Mouse (Mus musculus): Measurements from ENCODE around the gene Vmn2r3. TPM values are rescaled to one million over a fixed set of nuclear protein-coding genes. Genes with fewer than 3 reads are reported as not detected.
"Not testable (repeated sequence)": the region's sequence is repeated elsewhere in the genome, so short reads cannot be mapped to it uniquely, and the experiment has no call there.

Gene Vmn2r3
- not detected for polyA plus RNA-seq (2017; shearing (Covaris generic))

GRCm38 (mm10) chr3:64289609-64290008 lies at the start of gene Vmn2r3:
Gene Vmn2r3, minus strand, starts transcription at chr3:64289709.
- no peak for ATAC-seq

- ATAC-seq = no peak
Observed at GRCm38 (mm10) chr3:64332548-64332947, 43.0 kb upstream of the Vmn2r3 start.

- ATAC-seq = no peak
Observed at GRCm38 (mm10) chr3:64321824-64322223, 32.3 kb upstream of the Vmn2r3 start.

DNA sequence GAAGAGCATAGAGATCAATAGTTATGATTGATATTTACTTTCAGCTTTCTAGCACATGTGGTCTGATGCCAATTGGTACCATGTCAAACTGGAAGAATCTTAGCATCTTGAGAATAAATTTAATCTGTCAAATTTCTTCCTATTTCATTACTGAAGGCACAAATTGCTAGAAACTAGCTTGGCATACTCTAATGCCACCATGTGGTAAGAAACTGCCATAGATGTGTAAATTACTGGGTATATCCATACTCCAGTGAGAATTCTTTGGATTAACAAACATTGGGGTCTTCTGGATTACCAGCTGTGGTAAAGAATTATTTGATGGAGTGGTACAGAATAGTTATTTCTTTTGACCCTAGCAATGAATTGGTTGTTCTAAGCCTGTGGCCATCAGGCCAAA lies 17.3 kb upstream of the Vmn2r3 start:
- ATAC-seq = no peak

DNA sequence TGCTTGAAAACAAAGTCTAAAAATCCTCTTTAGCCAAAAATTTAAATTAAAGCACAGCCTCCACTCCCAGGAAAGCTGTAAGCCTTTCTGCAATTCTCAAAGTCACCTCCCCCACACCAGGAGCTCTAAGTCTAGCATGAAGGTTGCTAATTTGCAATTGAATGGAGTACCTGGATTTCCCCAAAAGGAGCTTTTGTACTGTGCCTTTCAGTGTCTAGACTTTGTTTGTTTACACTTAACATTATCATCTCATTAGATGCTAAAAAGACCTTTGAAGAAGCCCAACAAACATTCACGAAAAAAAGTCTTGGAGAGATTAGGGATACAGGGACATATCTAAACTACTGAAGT lies 23.8 kb downstream of the Vmn2r3 start:
- no peak for ATAC-seq

- not testable (repeated sequence) for ATAC-seq
Observed at GRCm38 (mm10) chr3:64265056-64265761, 24.3 kb downstream of the Vmn2r3 start.

- ATAC-seq = no peak
Observed at GRCm38 (mm10) chr3:64259582-64259981, 29.9 kb downstream of the Vmn2r3 start.

GRCm38 (mm10) chr3:64251646-64252045 lies 37.9 kb downstream of the Vmn2r3 start:
- ATAC-seq = no peak

GRCm38 (mm10) chr3:64250461-64250860 lies 39.0 kb downstream of the Vmn2r3 start:
- ATAC-seq = not testable (repeated sequence)

DNA sequence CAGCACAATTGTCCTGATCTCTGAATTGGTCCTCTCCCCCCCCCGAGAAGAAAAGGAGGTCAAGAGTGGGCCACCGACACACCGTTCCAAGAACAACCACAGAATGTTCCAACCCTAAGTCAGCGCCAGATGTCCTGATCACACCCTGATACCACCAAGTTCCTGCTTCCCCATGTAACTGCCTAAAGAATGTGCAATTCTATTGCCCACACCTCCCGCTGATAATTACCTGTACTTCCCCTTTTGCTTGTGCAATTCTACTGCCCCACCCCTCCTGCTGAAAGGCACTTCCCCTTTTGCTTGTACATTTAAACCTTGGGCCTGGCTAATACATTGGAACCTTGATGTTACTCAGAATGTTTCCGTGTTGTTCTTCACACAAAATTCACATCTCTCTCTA lies 54.0 kb downstream of the Vmn2r3 start:
- ATAC-seq = not testable (repeated sequence)

DNA sequence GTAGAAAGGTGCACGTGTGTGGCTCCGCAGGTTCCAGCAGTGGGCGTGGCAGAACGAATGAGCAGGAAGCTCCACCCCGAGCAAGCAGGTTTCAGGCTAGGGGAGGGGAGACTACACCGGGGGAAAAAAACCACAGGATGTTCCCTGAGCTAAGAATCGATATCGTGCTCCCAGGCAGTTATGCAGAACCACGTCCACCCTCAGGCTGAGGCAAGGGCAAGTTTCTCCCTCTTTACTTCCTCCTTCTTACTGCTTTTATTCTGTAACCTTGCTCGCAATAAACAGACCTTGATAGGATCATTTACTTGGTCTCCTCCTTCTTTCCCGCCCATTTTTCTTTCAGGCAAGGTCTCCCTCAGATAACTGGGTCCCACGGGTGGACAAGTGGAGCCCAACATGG lies 55.9 kb downstream of the Vmn2r3 start:
- not testable (repeated sequence) for ATAC-seq

DNA sequence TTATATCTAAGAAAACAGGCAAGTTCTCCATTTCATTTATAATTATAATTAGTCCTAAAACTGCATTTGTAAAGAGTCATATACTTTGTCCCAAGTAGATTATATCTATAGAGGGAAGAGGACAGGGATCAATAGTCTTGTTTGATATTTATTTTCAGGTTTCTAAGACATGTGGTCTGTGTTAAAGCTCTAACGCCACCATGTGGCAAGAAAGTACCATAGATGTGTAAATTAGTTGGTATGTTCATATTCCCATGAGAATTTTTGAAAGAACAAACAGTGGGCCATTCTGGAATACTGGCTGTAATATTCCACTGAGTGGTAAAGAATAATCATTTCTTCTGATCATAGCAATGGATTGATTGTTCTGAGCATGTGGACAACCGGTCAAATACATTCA lies 62.3 kb downstream of the Vmn2r3 start:
- ATAC-seq = no peak

Other genes with a start within 250 kb of the Vmn2r3 start
- gene Vmn2r1, start 208.2 kb downstream of the Vmn2r3 start, polyA plus RNA-seq (2017; shearing (Covaris generic)) = not detected
- not detected for gene Vmn2r2, start 147.8 kb downstream of the Vmn2r3 start, polyA plus RNA-seq (2017; shearing (Covaris generic))
- gene Vmn2r4, start 125.7 kb upstream of the Vmn2r3 start, polyA plus RNA-seq (2017; shearing (Covaris generic)) = not detected
- not detected for gene Vmn2r5, start 220.1 kb upstream of the Vmn2r3 start, polyA plus RNA-seq (2017; shearing (Covaris generic))

Data from CD4-positive, CD25-positive, alpha-beta regulatory T cell, adult 4 months (primary cell).